Mouse (Mus musculus) kidney, adult 8-10 months (tissue): ENCODE data around the gene Lrrc45.

ENCODE experiments used
- DNase-seq, 2 experiments: peaks; one replicate each; pipeline ENCODE4 v3.0.0; 2022

Lrrc45 gene

GRCm38 (mm10) chr11:120704486-120705325 is 9.0 kb upstream of the Lrrc45 start:
- DNase-seq = no peak

- DNase-seq = no peak
These were observed 7.6 kb upstream of the Lrrc45 start for GRCm38 (mm10) chr11:120706120-120706519.

GRCm38 (mm10) chr11:120707225-120707624 is 6.5 kb upstream of the Lrrc45 start:
- no peak for DNase-seq

GRCm38 (mm10) chr11:120707969-120708368 is 5.8 kb upstream of the Lrrc45 start:
- DNase-seq = no peak

- no peak for DNase-seq
These were observed 4.2 kb upstream of the Lrrc45 start for GRCm38 (mm10) chr11:120709551-120709950.

GRCm38 (mm10) chr11:120710672-120711071 is 3.1 kb upstream of the Lrrc45 start:
- DNase-seq = no peak

- no peak for DNase-seq
These were observed 1.6 kb upstream of the Lrrc45 start for GRCm38 (mm10) chr11:120711980-120712604.

- peak; percentile 41 to 51 for DNase-seq
These were observed 755 bp upstream of the Lrrc45 start for GRCm38 (mm10) chr11:120712771-120713568.

- DNase-seq = no peak
These were observed 821 bp downstream of the Lrrc45 start for GRCm38 (mm10) chr11:120714546-120714945.

- DNase-seq = no peak
These were observed 1.4 kb downstream of the Lrrc45 start for GRCm38 (mm10) chr11:120715131-120715530.

GRCm38 (mm10) chr11:120719242-120719641 is 5.5 kb downstream of the Lrrc45 start:
- no peak for DNase-seq

GRCm38 (mm10) chr11:120719841-120720376 is 6.2 kb downstream of the Lrrc45 start:
- DNase-seq = no peak

- peak; percentile 85 to 90 for DNase-seq
These were observed 6.7 kb downstream of the Lrrc45 start for GRCm38 (mm10) chr11:120720450-120720849.

- peak in 1 of 2 experiments; percentile 47 for DNase-seq
These were observed 7.7 kb downstream of the Lrrc45 start, which contains the start of gene Rac3 for GRCm38 (mm10) chr11:120721124-120722066. Gene Rac3 (plus strand): TSS chr11:120721470.

- DNase-seq = peak in 1 of 2 experiments; percentile 33
These were observed 8.4 kb downstream of the Lrrc45 start for GRCm38 (mm10) chr11:120722067-120722630.

- DNase-seq = peak; percentile 66 to 71
These were observed 9.1 kb downstream of the Lrrc45 start for GRCm38 (mm10) chr11:120722761-120723382.

GRCm38 (mm10) chr11:120723509-120723908 is 9.8 kb downstream of the Lrrc45 start:
- no peak for DNase-seq

- peak; percentile 61 to 69 for DNase-seq
These were observed 12.8 kb downstream of the Lrrc45 start for GRCm38 (mm10) chr11:120726243-120727168.

GRCm38 (mm10) chr11:120727169-120727527 is 13.4 kb downstream of the Lrrc45 start, which contains the start of gene Dcxr:
Gene Dcxr (minus strand): TSS chr11:120727281.
- DNase-seq = peak; percentile 97 to 98

GRCm38 (mm10) chr11:120727564-120727963 is 13.8 kb downstream of the Lrrc45 start:
- no peak for DNase-seq
